Mouse (Mus musculus) liver, embryonic 14.5 days (tissue): ENCODE measurements around the gene Brcc3. TPM values are rescaled to one million over a fixed set of nuclear protein-coding genes. Genes with fewer than 3 reads are reported as not detected.

Experiments
- ATAC-seq: fragments of 200-750 bp; cut with Nextera tagmentation; 2 replicates; pipeline ENCODE4 v1.8.0; 2017; ENCODE audit warnings: moderate number of reproducible peaks, mild to moderate bottlenecking, moderate library complexity; ENCODE audit not compliant: insufficient read depth
- DNase-seq, 3 experiments: peaks; one replicate each; pipeline ENCODE4 v3.0.0-alpha.2; 2012 to 2013; ENCODE audit warnings: low read depth in 3 of 3, low spot score in 3 of 3
- H3K27ac ChIP-seq: fragments of 300-500 bp; sonication (generic); 2 replicates; pipeline ENCODE4 v1.5.1; 2014; ENCODE audit warnings: moderate library complexity, mild to moderate bottlenecking, control low read depth, inconsistent platforms
- H3K27me3 ChIP-seq: fragments of 300-500 bp; sonication (generic); 2 replicates; pipeline ENCODE4 v1.6.1; 2014; ENCODE audit warnings: mild to moderate bottlenecking, low read length, moderate library complexity; ENCODE audit not compliant: control insufficient read depth, insufficient read depth
- H3K36me3 ChIP-seq: fragments of 300-500 bp; sonication (generic); replicated peaks from 2 replicates; pipeline ENCODE4 v1.6.1; 2014; ENCODE audit warnings: low read depth; ENCODE audit not compliant: control insufficient read depth, insufficient read depth
- H3K4me1 ChIP-seq, 2 experiments: fragments of 200-500 bp in 1 of 2; fragments of 300-500 bp in 1 of 2; sonication (generic) in 1 of 2; replicated peaks; 2 replicates each; pipeline ENCODE4 v1.6.1; 2012 to 2014; ENCODE audit warnings: antibody characterized with exemption in 1 of 2, inconsistent platforms in 1 of 2, low read length in 1 of 2; ENCODE audit not compliant: control insufficient read depth in 2 of 2, insufficient read depth in 2 of 2
- H3K4me2 ChIP-seq: fragments of 300-500 bp; sonication (generic); 2 replicates; pipeline ENCODE4 v1.6.1; 2014; ENCODE audit warnings: low read depth, mild to moderate bottlenecking, control low read depth, moderate library complexity
- H3K4me3 ChIP-seq, 2 experiments: fragments of 200-500 bp in 1 of 2; fragments of 300-500 bp in 1 of 2; sonication (generic) in 1 of 2; 2 replicates each; pipeline ENCODE4 v1.5.1; 2012 to 2014; ENCODE audit warnings: low read depth in 2 of 2, low read length in 2 of 2, mild to moderate bottlenecking in 2 of 2, control low read depth in 1 of 2, inconsistent platforms in 1 of 2, moderate library complexity in 1 of 2; ENCODE audit not compliant: insufficient read depth in 1 of 2
- H3K9ac ChIP-seq: fragments of 300-500 bp; sonication (generic); replicated peaks from 2 replicates; pipeline ENCODE4 v1.6.1; 2014; ENCODE audit warnings: mild to moderate bottlenecking, control low read depth, moderate library complexity
- H3K9me3 ChIP-seq: fragments of 300-500 bp; sonication (generic); 2 replicates; pipeline ENCODE4 v1.6.1; 2016; ENCODE audit warnings: low read length, mixed read lengths; ENCODE audit not compliant: control insufficient read depth
- CTCF ChIP-seq: IDR thresholded peaks from 2 replicates; pipeline ENCODE4 v1.5.1; 2016; ENCODE audit warnings: antibody characterized with exemption, low read depth, control low read depth
- EP300 ChIP-seq: IDR thresholded peaks from 2 replicates; pipeline ENCODE4 v1.6.1; 2016; ENCODE audit warnings: antibody characterized with exemption, low read depth
- WGBS: fragments of 180-500 bp; shearing (Covaris S2); extraction: QIAGEN DNeasy Blood & Tissue Kit; methylation state at CpG from one replicate; pipeline ENCODE4 v1.1.7; 2014; ENCODE audit not compliant: insufficient replicate concordance; 5-methylcytosine and 5-hydroxymethylcytosine counted together
- polyA plus RNA-seq, 2 experiments: library from polyadenylated mRNA; depleted of rRNA in 1 of 2; stranded (reverse) in 1 of 2; unstranded in 1 of 2; fragments of >200 nt; fragmentation: Nextera tagmentation in 1 of 2; extraction: Ambion mirVana in 1 of 2; gene quantifications; 2 replicates each; pipeline versions ENCODE4 v1.2.1 to v1.2.3; 2012 to 2014

Brcc3 gene
- polyA plus RNA-seq, 2 experiments = 11.0 to 33.8 TPM

GRCm38 (mm10) chrX:75381699-75382098 is 34.7 kb upstream of the Brcc3 start:
- Histone ChIP-seq H3K4me1 (peaks cover 0 to 2% of the 10 kb centered on the region in 2 experiments; a peak in 1 of 4 replicates), H3K27ac (no peak overlapping the region), H3K9ac (peak overlapping the region; percentile 70; the same call in 1 of the 2 replicates), H3K4me3 (peak overlapping the region; percentile 30 to 61; a peak in 3 of 4 replicates), H3K4me2 (peak overlapping the region; percentile 67), H3K36me3 (no peaks in the 10 kb centered on the region), H3K9me3 (no peaks in the 10 kb centered on the region), H3K27me3 (no peaks in the 10 kb centered on the region)
- 64% methylated on average over 5 of the region's 5 CpGs for WGBS
- DNase-seq (no peak), ATAC-seq (no peak)
- TF ChIP-seq EP300 (no peak), CTCF (no peak)

DNA sequence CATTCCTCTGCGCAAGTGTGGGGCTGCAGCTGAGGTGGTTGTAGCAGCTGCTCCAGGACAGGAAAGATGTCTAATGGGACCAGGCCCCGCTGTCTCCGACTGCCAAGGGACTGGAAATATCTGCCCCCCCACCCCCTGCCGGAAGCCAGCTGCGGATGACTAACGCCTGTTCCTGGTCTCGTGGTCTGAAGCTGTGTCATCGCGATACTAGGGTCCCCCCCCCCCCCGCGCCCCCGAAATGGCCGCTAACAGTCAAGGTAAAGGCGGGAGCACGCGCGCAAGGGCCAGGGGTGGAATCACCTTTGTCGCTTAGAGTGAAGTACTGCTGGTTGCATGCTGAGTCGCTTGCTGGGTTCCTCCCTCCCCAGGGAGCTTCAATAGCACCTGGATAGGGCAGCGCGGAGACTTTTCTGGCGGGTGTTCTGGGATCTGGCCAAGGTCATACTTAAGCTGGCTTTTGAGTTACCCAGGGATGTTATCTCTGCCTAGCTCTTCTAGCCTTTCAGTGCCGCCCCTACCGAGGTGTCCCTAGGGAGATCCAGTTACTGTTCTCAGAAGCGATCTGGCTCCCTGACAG is 34.1 kb upstream of the Brcc3 start, which contains the start of the genes Fundc2 and F8:
Gene Fundc2 (plus strand): TSS at position 205 of the 577 bp plus-strand sequence.
Gene F8 (minus strand): TSS at position 421 of the 577 bp plus-strand sequence.
- peak within 1 kb of the TSS; percentile 69 for H3K27ac ChIP-seq
- peak within 1 kb of the TSS; percentile 67 for H3K4me2 ChIP-seq
- H3K4me3 ChIP-seq = peak within 1 kb of the TSS; percentile 61 to 99
- H3K9me3 ChIP-seq = no peaks in the 10 kb centered on the region
- no peaks in the 10 kb centered on the region for H3K27me3 ChIP-seq
- TF ChIP-seq CTCF (no peak), EP300 (no peak)
- peaks cover 0 to 2% of the 10 kb centered on the region in 2 experiments; a peak in 1 of 4 replicates for H3K4me1 ChIP-seq
- WGBS = 10% methylated on average over 24 of the region's 25 CpGs
- peak within 1 kb of the TSS; percentile 70 for H3K9ac ChIP-seq
- DNase-seq = peak; percentile 47 to 64 (median 61)
- ATAC-seq = peak; percentile 92
- H3K36me3 ChIP-seq = no peaks in the 10 kb centered on the region

DNA sequence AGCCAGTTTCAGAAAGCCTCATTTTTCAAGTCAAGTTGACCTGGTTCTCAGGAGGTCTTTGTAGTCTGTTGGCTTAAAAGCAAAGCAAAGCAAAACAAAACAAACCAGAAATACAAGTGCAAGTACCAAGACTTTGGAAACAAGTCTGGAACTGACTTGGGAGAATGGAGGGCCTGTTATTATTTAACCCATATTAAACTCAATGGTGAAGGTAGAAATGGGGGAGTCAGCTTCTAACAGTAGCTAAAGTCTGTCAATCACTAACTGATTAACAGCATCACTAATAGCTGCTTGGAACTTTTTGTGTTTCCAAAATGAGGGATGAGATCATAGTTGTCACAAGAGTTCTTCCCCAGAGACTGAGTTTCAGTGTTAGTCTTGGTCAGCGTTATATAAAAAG is 17.0 kb upstream of the Brcc3 start:
- no peak for ATAC-seq
- TF ChIP-seq EP300 (no peak), CTCF (no peak)
- DNase-seq = no peak

GRCm38 (mm10) chrX:75402668-75403067 is 13.8 kb upstream of the Brcc3 start:
- no peak overlapping the region for H3K9ac ChIP-seq
- no peaks in the 10 kb centered on the region for H3K36me3 ChIP-seq
- peaks cover 10 to 13% of the 10 kb centered on the region in 2 experiments for H3K4me1 ChIP-seq
- ATAC-seq (peak; percentile 87), DNase-seq (peak; percentile 45 to 56 (median 46))
- 23% methylated on average over 2 of the region's 2 CpGs for WGBS
- TF ChIP-seq CTCF (no peak), EP300 (peak; percentile 68)
- H3K27me3 ChIP-seq = no peaks in the 10 kb centered on the region
- H3K4me3 ChIP-seq = no peak overlapping the region
- peak overlapping the region; percentile 63 for H3K27ac ChIP-seq
- no peak overlapping the region for H3K4me2 ChIP-seq
- no peaks in the 10 kb centered on the region for H3K9me3 ChIP-seq

More for the DNA sequence above, 17.0 kb upstream of the Brcc3 start:
- no peaks in the 10 kb centered on the region for H3K27me3 ChIP-seq
- H3K9ac ChIP-seq = no peak overlapping the region
- WGBS = 83% methylated on average over 1 of the region's 1 CpGs
- H3K36me3 ChIP-seq = no peaks in the 10 kb centered on the region
- H3K9me3 ChIP-seq = no peaks in the 10 kb centered on the region
- no peak overlapping the region for H3K27ac ChIP-seq
- no peak overlapping the region for H3K4me3 ChIP-seq
- peaks cover 10 to 13% of the 10 kb centered on the region in 2 experiments for H3K4me1 ChIP-seq
- H3K4me2 ChIP-seq = no peak overlapping the region

- DNase-seq (no peak), ATAC-seq (no peak; the same call in 1 of the 2 replicates)
- Histone ChIP-seq H3K27me3 (no peaks in the 10 kb centered on the region), H3K4me3 (no peak overlapping the region), H3K4me2 (no peak overlapping the region), H3K36me3 (no peaks in the 10 kb centered on the region), H3K27ac (peak overlapping the region; percentile 63), H3K9me3 (no peaks in the 10 kb centered on the region), H3K9ac (no peak overlapping the region), H3K4me1 (peaks cover 10 to 13% of the 10 kb centered on the region in 2 experiments)
- TF ChIP-seq EP300 (no peak), CTCF (no peak)
Measured at GRCm38 (mm10) chrX:75403350-75403749, 13.1 kb upstream of the Brcc3 start.
